Mouse (Mus musculus) large intestine, adult 2 months (tissue): ENCODE data around the gene Dlg4. TPM values are rescaled to one million over a fixed set of nuclear protein-coding genes. Genes with fewer than 3 reads are reported as not detected.

Experiments
- DNase-seq: peaks from one replicate; pipeline ENCODE4 v3.0.0-alpha.2; 2012; ENCODE audit warnings: low read depth, low spot score
- WGBS: fragments of 180-500 bp; shearing (Covaris S2); methylation state at CpG from one replicate; pipeline ENCODE4 v1.1.7; 2018; 5-methylcytosine and 5-hydroxymethylcytosine counted together
- polyA plus RNA-seq: library from polyadenylated mRNA; depleted of rRNA; stranded (reverse); fragments of >200 nt; gene quantifications from 2 replicates; pipeline ENCODE4 v1.2.3, GENCODE M21; 2012

Gene Dlg4
- polyA plus RNA-seq, 1 experiment = 5.9 TPM

DNA sequence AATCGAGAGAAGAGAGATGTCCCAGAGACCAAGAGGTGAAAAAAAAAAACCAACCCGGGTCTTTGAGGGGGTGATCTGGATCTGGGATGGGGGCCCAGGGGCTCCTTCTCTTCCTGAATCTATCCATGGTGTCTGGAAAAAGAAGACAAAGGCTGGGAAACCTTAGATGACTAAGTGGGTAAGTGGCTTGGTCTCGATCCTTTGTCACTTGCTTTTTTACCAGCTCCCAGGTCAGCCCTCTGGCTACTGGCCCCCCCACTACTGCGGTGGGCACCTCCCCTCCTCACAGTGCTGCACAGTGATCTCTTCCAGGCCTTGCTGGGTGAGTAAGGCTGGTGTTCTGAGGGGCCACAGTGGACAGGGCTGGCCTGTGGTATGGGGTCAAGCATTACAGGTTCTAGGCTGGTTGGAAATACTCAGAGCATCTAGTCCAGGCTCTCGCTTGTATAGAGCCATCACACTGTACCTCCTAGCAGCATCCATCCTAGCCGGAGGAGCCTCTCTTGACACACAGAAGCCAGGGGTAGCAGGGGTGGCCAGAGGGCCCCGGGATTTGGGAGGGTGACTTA, 541 bp downstream of the Dlg4 start:
- no peak for DNase-seq
- WGBS = 54% methylated on average over 7 of the region's 7 CpGs

DNA sequence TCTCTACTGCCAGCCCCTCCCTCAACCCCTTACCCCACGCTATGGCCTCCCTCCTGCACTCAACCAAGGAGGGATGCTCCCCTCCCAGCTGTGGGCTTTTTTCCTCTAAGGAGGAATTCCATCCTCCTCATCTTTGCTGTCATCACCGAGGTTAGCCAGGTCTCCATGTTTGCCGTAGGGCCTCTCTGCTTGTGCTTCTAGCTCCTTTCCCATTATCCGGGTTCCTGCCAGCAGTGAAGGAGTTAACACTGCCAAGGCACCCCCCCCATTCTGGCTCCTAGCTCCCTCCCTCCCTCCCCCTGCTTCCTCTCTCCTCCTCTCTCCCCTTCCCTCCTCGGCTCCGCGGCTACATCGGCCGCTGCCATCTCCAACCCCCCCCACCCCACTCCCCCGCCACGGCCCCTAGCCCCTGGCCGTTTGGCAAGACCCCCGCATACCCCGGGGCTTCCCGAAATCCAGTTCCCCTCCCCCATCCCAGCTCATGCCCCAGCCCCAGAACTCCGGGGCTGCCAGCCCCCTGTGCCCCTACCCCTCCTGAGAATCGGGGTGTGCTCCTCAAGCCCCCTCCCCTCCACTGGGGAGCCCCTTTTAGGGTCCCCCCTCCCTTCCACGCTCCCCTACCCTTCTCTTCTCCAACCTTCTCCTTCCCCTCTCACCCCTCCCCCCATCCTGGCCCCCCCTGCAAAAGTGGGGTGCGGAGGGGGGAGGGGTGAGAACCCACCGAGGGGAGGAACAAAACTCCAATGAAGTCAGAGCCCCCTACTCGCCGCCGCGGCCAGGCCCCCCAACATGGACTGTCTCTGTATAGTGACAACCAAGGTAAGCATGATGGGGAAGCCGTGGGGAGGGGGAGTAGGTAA, 1.6 kb downstream of the Dlg4 start:
- 5% methylated on average over 25 of the region's 25 CpGs for WGBS
- DNase-seq = no peak

DNA sequence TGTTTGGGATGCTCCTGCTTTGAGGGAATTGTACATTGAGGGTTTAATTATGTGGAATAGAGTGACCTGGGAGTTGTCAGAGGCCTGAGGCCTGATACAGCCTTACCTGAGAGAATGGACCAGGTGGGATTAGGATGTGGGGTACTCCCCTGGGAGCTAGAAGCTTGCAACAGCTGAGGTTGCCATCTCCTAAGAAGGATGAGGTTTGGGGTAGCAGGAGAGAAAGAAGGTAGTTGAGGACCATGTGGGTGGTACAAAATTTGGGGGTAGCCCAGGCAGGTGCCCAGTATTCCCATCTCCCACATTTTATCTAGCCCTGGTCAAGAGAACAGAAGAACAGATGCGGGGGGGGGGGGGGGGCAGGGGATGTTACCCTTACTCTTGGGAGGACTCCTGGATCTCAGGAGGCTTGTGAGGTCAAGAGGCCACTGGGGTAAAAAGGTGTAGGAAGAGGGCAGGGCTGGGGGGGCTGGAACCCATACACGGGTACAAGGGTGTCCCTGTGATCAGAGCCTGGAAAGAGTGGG, 2.8 kb downstream of the Dlg4 start:
- DNase-seq = no peak
- WGBS = 56% methylated on average over 2 of the region's 2 CpGs

DNA sequence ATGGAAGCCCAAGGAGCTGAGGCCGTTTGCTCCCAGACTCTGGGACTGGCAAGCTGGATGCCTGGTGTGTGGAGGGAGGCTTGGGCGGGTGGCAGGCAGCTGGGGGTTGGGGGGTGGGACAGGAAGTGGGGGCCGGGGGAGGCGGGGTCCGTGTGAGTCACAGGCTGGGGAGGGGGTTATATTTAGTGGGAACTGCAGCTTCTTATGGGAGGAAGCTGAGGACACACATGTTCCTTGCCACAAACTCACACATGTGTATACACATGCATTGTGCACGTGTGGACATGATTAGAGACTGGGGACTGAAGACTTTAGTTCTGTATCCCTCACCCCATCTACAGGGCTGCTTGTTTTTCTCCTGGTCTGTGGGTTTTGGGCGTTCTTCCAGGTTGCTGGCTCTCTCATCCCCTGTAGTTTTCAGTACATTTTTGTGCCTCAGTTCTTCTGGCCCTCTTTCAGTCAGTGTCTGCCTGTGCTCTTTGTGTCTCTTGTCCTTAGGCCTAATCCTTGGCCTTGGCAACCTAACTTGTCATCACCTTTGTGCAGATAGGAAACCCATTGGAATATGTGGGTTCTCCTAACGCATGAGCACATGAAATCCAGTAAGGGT, 3.4 kb downstream of the Dlg4 start:
- DNase-seq = no peak
- 27% methylated on average over 8 of the region's 8 CpGs for WGBS

DNA sequence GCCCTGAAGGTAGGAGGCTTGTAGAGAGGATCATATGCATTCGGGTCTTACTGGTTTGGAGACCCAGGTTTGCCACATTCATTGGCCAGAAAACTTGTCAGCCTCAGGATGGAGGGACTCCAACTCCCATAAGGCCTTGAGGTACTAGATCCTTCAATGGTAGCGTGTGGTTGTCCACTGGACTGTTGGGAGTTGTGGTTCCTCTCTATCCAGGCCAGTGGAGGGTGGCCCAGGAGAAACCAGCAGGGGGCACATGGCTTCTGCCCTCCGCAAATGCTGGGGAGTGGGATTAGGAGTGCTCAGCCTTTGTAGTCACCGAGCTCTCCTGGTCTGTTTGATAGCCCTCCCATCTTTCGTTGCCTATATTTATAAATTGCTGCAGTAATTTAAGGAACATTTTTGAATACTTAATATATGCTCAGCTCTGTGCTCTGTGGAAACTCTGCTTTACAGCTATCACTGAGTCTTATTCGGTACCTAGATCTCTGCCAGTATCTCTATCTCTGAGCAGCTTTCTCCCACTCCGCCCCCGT, 4.1 kb downstream of the Dlg4 start:
- WGBS = 1% methylated on average over 8 of the region's 8 CpGs
- peak; percentile 60 for DNase-seq

DNA sequence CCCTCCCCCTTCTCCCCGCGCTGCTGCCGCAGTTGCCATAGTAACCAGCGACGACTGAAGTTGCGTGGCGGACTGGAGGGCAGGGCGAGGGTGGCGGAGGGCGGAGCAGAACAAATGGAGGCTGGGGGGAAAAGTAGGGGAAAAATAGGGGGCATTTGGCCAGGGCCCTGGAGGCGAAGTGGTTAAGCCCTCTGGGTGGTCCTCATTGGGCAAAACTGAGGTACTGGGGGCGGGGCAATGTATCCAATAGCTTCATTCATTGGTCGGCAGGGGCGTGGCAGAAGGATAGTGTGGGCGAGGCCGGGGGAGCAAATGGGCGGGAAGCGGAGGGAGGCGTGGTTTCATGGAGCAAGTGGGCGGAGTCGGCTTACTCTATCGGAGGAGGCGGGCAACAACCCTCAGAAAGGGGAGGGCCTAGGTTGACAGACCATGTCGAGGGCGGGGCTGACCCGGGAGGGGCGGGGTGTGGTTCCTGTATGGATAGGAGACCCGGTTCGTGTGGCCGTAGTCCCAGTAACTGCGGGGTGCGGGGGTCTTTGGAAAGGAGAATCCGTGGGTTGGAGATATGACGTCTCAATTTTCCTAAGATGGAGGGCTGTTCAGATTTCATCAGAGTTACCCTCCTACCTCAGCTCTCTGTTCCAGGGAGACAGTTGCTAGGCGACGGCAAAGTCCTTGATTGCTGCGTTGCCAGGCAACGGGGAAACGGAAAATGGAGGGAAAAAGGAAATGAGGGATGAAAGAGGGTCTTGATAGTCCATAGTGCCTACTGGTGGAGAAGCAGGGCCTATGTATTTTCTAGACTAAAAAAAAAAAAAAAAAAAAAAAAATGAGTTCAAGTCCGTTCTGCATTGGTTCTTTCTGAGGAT, 4.8 kb downstream of the Dlg4 start:
- DNase-seq = peak; percentile 73
- WGBS = 1% methylated on average over 40 of the region's 40 CpGs

DNA sequence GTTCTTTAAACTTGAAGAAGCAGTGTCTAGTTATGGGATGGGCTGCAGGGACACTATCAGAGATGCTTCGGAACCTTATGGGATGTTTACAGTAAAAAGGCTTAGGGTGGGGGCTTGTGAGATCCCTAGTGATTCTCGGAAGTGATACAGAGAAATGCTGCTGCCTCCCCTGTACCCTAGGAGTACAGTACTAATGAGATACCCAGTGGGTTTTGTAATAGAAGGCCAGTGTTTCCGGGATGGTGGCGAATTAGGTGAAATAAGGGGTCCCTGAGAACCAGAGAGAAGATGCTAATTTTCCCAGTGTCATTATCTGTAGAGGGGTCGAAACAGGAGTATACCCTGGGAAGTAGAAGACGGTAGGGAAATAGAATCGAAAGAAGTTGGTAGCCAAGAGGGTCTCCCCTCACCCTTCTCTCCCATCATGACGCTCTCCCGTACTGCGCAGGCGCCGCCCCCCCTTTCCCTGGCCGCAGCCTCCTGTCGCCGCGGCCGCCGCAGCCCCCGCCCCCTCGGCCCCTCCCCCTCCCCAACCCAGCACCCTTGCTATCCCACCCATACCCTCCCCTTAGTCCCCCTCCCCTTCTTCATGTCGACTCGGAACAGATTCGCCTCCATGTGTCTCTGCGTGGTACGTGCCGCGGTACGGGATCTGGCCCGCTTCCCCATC, 6.9 kb downstream of the Dlg4 start:
- 12% methylated on average over 23 of the region's 29 CpGs for WGBS
- no peak for DNase-seq

DNA sequence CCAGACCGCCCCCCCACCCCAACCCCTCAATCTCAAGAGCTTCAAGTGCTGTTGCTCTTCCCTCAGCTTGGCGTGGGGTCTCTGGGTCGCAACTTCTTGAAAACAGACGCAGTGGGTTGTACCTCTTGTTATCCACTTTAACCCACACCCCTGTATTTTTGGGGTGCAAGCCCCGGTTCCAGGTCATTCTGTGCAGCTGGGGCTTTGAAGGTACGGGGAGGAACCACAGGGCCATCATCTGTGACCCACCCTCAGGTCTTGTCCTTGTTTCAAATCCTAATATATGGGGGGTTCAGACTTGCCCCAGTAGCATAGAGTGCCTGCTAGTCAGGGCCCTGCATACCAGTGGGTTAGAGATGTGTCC, 7.4 kb downstream of the Dlg4 start:
- WGBS = 23% methylated on average over 6 of the region's 6 CpGs
- DNase-seq = no peak

DNA sequence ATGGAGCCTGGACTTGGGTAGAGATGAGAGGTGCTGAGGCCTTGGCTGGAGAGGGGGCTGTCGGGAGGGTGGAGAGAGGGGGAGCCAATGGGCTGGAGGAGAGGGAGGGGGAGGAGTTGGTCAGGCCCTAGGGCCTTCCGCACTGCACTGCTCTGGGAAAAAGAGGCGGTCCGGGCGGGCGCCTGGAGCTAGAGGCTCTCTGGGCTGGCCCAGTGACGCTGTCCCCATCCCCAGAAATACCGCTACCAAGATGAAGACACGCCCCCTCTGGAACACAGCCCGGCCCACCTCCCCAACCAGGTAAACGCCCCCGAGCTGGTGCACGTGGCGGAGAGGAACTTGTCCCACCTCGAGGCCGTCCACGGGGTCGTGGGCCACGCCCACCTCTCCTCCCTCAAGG, 9.9 kb downstream of the Dlg4 start:
- no peak for DNase-seq
- 12% methylated on average over 19 of the region's 19 CpGs for WGBS

DNA sequence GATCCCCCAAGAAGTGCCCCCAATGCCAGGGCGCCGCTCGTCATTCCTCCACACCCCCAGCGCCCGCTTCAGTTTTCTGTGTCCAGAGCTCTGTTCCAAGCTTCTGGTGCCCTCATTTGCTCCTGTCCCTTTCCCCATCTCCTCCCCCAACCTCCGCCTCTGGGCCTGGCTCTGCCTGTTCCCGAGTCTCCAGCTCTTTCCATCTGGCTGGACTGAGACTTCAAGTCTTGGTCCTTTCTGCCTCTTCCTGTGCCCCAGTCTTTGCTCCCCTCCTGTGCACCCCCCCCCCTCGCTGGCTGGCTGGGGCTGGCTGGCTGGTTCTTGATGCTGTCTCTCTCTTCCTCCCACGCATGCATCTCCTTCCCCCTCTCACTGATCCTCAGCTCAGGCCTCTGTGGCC, 10.7 kb downstream of the Dlg4 start:
- 41% methylated on average over 9 of the region's 9 CpGs for WGBS
- DNase-seq = no peak

DNA sequence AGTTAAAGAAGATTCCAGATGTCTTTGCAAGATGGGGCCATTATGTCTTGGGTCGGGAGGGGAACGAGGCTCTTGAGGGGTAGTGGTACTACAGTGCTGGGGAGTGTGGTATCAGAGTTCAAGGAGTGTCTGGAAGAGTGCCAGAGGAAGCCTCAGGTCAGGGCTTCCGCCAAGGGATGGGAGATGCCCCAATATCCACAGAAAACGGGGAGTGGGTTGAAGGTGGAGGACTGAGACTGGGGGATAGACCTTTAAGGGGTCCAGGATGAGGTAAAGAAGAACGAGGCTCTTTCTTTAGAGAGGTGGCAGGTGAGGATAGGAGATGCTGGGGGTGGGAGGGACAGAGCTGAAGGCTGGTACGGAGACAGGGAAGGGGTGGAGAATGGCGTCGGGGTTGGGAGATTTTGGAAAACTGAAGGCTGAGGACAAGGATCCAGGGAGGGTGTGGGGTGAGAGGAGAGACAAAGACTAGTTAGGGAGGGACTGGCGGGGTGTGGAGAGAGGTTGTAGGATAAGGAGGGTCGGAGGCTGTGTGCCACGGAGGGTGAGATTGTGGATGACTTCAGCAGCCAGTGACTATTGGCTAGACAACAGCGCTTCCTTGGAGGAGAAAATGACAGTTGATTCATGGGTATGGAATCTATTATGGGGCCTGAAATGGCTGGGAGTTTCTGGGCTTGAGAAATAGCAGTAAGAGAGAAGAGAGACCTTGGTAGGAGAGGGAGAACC, 11.8 kb downstream of the Dlg4 start:
- no peak for DNase-seq

DNA sequence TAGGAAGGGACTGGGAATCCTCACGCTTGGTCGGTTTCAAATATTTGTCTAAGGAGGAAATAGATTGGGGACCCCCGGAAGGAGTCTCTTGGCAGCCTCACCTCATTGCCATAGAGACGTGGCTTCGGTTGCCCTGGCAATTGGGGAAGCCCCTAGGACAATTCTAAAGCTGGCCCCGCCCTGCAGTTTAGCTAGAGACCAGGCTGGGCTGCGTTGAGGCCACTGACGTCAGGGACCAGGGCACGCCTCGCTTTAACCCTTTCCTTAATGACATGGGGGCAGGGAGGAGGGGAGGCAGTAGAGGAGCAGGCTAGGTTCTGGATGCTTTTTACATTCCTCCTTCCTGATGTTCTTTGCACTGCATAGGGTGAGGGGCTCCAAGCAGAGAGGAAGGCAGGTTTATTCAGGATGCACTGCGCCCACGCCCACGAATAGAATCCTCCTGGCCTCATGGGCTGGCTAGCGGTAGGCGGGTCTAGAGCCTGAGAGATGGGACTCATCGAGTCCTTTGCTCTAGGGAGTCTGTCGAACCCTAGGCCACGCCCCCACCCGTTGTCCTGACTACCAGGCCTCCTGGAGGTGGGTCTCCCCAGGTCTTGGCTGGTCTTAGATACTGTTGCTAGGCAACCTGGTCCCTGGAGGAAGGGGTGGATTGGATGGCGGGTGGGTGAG, 12.5 kb downstream of the Dlg4 start:
- WGBS = 2% methylated on average over 20 of the region's 20 CpGs
- DNase-seq = no peak

More for the DNA sequence above, 11.8 kb downstream of the Dlg4 start:
- WGBS = 20% methylated on average over 12 of the region's 12 CpGs

DNA sequence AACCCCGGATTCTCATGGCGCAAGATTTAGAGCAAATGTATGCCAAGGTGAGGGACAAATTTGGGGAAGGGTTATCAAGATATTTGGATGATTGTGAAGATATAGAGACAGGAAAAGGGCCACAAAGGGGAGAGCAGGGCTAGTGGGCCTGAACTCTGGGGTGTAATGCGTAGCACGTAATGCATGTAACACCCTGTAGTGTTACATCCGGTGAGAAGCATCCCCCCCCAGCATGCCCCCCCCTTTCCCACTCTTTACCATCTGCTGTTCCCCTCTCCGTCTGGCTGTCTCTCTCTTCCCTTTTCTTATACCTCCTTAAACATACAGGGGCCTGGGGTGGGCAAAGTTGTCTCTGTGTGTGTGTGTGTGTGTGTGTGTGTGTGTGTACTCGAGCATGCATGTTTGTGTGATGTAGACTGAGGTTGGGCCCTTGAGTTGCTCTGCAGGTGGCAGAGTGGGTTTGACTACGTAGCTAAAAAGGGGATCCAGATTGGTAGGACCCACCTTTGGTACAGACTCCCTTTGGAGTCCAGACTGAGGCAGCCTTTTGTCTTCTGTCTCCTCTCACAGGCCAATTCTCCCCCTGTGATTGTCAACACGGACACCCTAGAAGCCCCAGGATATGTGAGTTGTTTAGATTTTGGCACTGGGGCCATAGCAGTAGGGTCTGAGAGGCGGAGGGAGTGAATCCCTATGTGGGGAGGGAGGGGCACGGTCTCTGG, 13.2 kb downstream of the Dlg4 start:
- WGBS = 49% methylated on average over 11 of the region's 11 CpGs
- no peak for DNase-seq

DNA sequence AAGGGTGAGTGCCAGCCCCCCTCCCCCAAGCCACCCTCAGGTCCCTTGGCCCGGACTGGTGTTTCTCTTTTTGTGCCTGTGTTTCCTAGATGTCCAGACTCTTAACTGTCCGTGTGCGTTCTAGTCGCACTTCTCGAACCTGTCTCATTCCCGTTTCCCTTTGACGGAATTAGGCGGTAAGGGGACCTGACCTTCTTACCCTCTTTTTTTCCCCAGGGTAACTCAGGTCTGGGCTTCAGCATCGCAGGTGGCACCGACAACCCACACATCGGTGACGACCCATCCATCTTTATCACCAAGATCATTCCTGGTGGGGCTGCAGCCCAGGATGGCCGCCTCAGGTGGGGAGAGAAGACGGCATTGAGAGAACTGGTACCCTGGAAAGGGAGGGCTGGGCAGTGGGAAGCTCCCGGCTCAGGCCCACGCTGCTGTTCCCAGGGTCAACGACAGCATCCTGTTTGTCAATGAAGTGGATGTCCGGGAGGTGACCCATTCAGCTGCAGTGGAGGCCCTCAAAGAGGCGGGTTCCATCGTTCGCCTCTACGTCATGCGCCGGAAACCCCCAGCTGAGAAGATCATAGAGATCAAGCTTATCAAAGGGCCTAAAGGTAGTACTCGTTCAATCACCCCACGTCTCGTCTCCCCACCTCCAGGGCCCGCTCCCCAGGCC, 14.0 kb downstream of the Dlg4 start:
- 90% methylated on average over 28 of the region's 28 CpGs for WGBS

DNA sequence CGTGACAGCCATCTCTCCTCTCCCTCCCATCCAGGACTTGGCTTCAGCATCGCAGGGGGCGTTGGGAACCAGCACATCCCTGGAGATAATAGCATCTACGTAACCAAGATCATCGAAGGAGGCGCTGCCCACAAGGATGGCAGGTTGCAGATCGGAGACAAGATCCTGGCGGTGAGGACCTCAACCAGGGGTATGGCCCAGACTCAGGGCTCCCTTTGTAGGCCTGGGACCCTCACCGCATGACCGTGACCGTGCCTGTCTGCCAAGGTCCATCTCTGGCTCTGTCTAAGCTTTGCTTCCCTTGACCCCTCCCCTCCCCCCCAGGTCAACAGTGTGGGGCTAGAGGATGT, 14.6 kb downstream of the Dlg4 start:
- 95% methylated on average over 11 of the region's 11 CpGs for WGBS
- DNase-seq = no peak

More for the DNA sequence above, 14.0 kb downstream of the Dlg4 start:
- DNase-seq = no peak

DNA sequence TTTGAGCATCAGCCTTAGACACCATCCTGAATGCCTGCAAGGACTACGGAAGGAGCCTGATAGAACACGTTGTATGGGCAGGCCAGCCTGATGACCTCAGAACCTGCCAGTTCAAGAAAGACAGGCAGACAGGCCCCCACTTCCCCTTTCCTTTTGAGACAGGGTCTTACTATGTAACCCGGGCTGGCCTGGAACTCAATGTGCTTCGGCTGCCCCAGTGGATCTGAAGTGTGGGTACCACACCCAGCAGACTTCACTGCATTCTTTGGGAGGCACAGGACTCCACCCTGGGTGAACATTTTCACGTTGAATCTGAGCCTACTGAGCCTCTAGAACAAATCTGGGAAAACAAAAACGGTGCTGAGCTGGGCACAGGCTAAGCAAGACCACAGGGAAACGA, 21.4 kb downstream of the Dlg4 start:
- 56% methylated on average over 7 of the region's 7 CpGs for WGBS
- no peak for DNase-seq

DNA sequence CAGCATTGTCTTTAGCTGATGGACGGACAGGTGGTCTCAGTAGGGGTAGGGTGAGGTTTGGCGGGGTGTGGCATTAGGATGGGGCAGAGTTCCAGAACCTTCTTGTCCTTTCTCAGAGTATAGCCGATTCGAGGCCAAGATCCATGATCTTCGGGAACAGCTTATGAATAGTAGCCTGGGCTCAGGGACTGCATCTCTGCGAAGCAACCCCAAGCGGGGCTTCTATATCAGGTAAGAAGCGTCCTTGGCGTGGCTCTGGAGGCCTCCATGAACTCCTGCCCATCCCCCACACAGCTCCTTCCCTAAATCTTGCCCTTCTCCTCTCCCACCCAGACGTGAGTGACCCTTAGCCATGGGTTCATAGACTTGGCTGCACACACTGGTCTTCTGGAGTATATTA, 22.9 kb downstream of the Dlg4 start:
- no peak for DNase-seq
- WGBS = 92% methylated on average over 10 of the region's 10 CpGs
